Mouse (Mus musculus) heart, embryonic 10.5 days (tissue): ENCODE measurements around the gene Nf2. TPM values are rescaled to one million over a fixed set of nuclear protein-coding genes. Genes with fewer than 3 reads are reported as not detected.

Source experiments
- DNase-seq: peaks from one replicate; pipeline ENCODE4 v3.0.0-alpha.2; 2017; ENCODE audit warnings: low spot score
- H3K27ac ChIP-seq: fragments of 300-500 bp; sonication (generic); 2 replicates; pipeline ENCODE4 v1.5.1; 2016; ENCODE audit warnings: mild to moderate bottlenecking
- H3K27me3 ChIP-seq: fragments of 300-500 bp; sonication (generic); 2 replicates; pipeline ENCODE4 v1.6.1; 2016; ENCODE audit warnings: mild to moderate bottlenecking; ENCODE audit not compliant: poor library complexity, insufficient read depth, severe bottlenecking
- H3K36me3 ChIP-seq: fragments of 300-500 bp; sonication (generic); 2 replicates; pipeline ENCODE4 v1.6.1; 2016; ENCODE audit warnings: mild to moderate bottlenecking, moderate library complexity
- H3K4me1 ChIP-seq: fragments of 300-500 bp; sonication (generic); 2 replicates; pipeline ENCODE4 v1.6.1; 2016; ENCODE audit warnings: mild to moderate bottlenecking
- H3K4me3 ChIP-seq: fragments of 300-500 bp; sonication (generic); 2 replicates; pipeline ENCODE4 v1.5.1; 2016; ENCODE audit warnings: mild to moderate bottlenecking, moderate library complexity
- H3K9me3 ChIP-seq: fragments of 300-500 bp; sonication (generic); 2 replicates; pipeline ENCODE4 v1.6.1; 2016; ENCODE audit warnings: mild to moderate bottlenecking, moderate library complexity
- WGBS: fragments of 180-500 bp; shearing (Covaris S2); methylation state at CpG from one replicate; pipeline ENCODE4 v1.1.7; 2016; 5-methylcytosine and 5-hydroxymethylcytosine counted together
- polyA plus RNA-seq: library from polyadenylated mRNA; unstranded; fragments of >200 nt; fragmentation: Nextera tagmentation; extraction: Ambion mirVana; gene quantifications from 2 replicates; pipeline ENCODE4 v1.2.1, GENCODE M21; 2016

Nf2 gene
- polyA plus RNA-seq: 43.2 and 52.5 TPM in 2 replicates

DNA sequence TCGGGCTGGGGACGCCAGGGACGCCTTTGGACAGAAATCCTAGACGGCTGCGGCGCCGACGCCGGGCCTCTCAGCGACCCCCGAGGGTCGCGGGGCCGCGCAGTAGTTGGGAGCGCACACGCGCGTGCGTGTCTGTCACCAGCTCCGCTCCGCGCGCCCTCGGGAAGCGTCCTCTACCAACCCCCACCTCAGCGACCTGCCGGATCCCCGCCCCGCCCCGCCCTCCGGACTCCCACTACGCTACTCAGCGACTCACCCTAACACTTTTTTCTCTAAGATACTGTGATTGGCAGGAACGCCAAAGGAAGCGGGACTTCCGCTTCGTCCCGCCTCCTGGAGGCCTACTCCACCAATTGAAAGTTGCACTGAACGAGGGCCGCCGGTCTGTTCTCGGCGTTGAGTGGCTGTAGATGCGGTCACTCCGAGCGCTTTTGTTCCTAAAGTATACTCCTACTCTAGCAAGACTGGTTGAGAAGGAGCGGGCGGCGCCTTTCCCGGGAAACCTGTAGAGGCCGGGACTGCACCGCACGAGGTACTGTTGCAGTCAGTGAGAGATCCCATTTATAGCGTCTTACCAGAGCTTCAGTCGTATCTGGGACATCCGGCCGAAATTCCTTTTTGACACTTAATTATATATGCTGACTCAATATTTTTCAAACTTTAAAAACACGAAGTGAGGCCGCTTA lies at the start of gene Nf2:
TSS of gene Nf2 (minus strand) at position 279 of the 686 bp plus-strand sequence.
- H3K4me1 ChIP-seq: peaks cover 5% of the 10 kb centered on the region; the same call in 1 of the 2 replicates
- no peaks in the 10 kb centered on the region for H3K27me3 ChIP-seq
- H3K27ac ChIP-seq: peak within 1 kb of the TSS; percentile 99
- H3K4me3 ChIP-seq: peak within 1 kb of the TSS; percentile 99
- no peaks in the 10 kb centered on the region for H3K36me3 ChIP-seq
- DNase-seq: peak; percentile 100
- no peaks in the 10 kb centered on the region for H3K9me3 ChIP-seq
- WGBS: under 1% methylated on average over 60 of the region's 60 CpGs

DNA sequence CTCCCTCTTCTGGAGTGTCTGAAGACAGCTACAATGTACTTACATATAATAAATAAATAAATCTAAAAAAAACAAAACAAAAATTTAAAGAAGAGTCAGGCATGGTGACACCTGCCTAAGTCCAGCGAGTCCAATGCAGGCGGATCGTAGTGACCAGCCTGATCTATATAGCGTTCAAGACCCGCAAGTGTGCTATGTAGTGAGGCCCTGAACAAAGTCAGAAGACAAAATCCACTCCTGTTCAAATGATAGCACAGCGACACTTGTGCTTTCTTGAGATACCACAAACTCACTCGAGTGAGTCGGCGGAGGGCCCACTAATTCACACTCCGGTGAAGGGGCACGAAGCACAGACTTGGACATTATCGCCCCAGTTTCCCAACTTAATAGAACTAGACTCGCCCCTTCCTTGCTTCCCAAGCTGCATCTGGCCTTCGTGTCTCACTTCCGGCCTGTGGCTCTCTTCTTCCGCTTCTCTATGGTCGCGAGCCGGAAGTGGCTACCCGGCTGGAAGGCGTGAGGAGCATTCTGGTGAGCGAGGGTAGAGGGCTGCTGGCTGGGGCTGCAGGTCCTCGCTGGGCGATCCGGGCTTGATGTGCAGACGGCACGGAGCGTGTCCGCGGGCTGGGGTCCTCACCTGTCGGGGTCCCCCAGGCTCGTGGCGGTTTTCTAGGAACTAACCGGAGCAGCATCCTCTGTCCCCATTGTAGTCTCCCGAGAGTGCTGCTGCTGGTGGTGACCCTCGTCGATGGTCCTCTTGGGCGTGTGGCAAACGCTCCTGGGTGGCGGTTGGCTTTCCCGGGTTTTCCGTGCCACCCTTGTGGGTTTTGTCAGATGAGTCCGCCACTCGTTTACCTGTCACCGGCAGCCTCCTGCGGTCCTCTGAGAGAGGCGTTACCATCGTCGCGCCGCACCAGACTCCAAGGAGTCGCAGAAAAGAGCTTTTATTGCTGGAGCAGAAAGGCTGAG lies 45.8 kb upstream of the Nf2 start, which contains the start of gene Thoc5:
TSS of gene Thoc5 (plus strand) at position 473 of the 969 bp plus-strand sequence.
- 2% methylated on average over 52 of the region's 52 CpGs for WGBS
- DNase-seq: peak; percentile 93

GRCm38 (mm10) chr11:4886987-4887386 lies 37.7 kb upstream of the Nf2 start:
- DNase-seq: peak; percentile 55
- H3K9me3 ChIP-seq: no peaks in the 10 kb centered on the region
- peaks cover 44% of the 10 kb centered on the region for H3K36me3 ChIP-seq
- WGBS: 88% methylated on average over 3 of the region's 3 CpGs
- H3K27me3 ChIP-seq: no peaks in the 10 kb centered on the region
- H3K4me3 ChIP-seq: no peak overlapping the region
- no peak overlapping the region for H3K27ac ChIP-seq
- peaks cover 12% of the 10 kb centered on the region for H3K4me1 ChIP-seq

More for the DNA sequence above, 45.8 kb upstream of the Nf2 start, which contains the start of gene Thoc5:
- Histone ChIP-seq H3K4me3 (peak within 1 kb of the TSS; percentile 86), H3K4me1 (peaks cover 8% of the 10 kb centered on the region), H3K27ac (peak within 1 kb of the TSS; percentile 86), H3K27me3 (no peaks in the 10 kb centered on the region), H3K36me3 (peaks cover 43% of the 10 kb centered on the region), H3K9me3 (no peaks in the 10 kb centered on the region)

DNA sequence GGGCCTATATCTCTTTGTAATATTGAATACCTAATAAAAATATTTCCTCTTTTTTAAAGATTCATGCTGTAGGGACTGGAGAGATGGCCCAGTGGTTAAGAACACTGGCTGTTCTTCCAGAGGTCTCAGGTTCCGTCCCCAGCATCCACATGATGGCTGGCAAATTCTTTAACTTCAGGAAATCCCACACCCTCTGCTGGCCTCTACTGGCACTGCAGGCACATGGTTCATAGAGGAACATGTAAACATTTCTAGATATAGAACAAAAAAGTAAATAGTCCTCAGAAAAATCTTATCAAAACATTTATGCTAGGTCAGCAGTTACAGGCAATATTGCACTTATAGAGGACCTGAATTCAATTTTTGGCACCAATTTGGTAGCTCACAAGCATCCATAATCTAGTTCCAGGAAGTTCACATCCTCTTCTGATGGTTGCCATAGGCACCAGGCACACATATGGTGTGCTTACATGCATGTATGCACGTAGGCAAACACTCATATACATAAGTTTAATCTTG lies 36.1 kb upstream of the Nf2 start:
- Histone ChIP-seq H3K4me1 (peaks cover 13% of the 10 kb centered on the region), H3K36me3 (peaks cover 34% of the 10 kb centered on the region), H3K9me3 (no peaks in the 10 kb centered on the region), H3K27me3 (no peaks in the 10 kb centered on the region), H3K4me3 (no peak overlapping the region), H3K27ac (no peak overlapping the region)
- WGBS: 60% methylated on average over 2 of the region's 2 CpGs
- DNase-seq: no peak

- Histone ChIP-seq H3K27ac (0 out of 2 replicates have a peak overlapping the region, but pooled peaks have one; percentile 14), H3K36me3 (peaks cover 10% of the 10 kb centered on the region; the same call in 1 of the 2 replicates), H3K27me3 (no peaks in the 10 kb centered on the region), H3K4me1 (peaks cover 13% of the 10 kb centered on the region), H3K9me3 (no peaks in the 10 kb centered on the region), H3K4me3 (no peak overlapping the region)
- no peak for DNase-seq
- 40% methylated on average over 14 of the region's 14 CpGs for WGBS
These were observed 33.7 kb upstream of the Nf2 start for GRCm38 (mm10) chr11:4882892-4883627.

DNA sequence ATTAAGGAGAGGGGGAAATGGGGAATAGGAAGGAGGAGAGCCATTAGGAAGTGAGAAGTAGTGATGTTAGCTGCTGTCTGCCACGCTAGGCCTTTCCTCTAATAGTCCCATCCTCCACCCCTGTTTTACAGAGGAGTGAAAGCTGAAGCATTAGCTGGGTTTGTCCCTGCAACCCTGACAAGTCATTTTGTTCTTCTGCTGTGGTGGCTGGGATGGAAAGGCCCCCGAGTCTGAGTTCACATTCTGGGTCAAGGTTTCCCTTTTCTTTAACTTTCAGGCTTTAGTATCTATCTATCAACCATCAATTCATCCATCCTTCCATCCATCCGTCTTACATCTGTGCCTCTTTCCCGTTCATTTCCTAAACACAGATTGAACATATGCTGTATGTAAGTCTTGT lies 31.8 kb upstream of the Nf2 start:
- Histone ChIP-seq H3K27me3 (no peaks in the 10 kb centered on the region), H3K4me1 (peaks cover 13% of the 10 kb centered on the region), H3K27ac (no peak overlapping the region), H3K4me3 (no peak overlapping the region), H3K9me3 (no peaks in the 10 kb centered on the region), H3K36me3 (peaks cover 16% of the 10 kb centered on the region)
- 69% methylated on average over 4 of the region's 4 CpGs for WGBS
- no peak for DNase-seq

DNA sequence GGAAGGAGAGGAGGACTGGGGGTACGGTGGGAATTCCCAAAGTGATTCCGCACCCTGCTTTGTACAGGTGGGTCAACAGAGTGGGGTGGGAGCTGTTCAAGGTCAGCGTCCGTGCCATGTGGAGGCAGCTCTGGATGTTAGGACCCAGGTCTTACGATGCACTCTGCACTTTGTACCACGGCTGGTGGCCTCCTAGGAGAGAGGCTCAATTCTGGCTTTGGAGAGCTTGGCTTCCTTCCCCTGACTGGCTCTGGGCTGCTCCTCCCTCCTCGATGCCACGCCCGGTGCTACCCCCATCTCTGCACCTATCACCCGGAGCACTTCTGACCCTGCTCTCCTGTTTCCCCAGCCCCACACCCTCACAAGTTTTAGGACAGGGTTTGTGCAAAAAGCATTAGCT lies 25.2 kb upstream of the Nf2 start:
- H3K27ac ChIP-seq: peak overlapping the region; percentile 85
- WGBS: 6% methylated on average over 10 of the region's 10 CpGs

GRCm38 (mm10) chr11:4873755-4874475 lies 24.6 kb upstream of the Nf2 start, which contains the start of gene Nipsnap1:
Gene Nipsnap1 (plus strand): TSS chr11:4873951.
- Histone ChIP-seq H3K9me3 (no peaks in the 10 kb centered on the region), H3K27me3 (no peaks in the 10 kb centered on the region), H3K4me1 (peaks cover 18% of the 10 kb centered on the region), H3K27ac (peak within 1 kb of the TSS; percentile 85), H3K4me3 (peak within 1 kb of the TSS; percentile 87), H3K36me3 (peaks cover 7% of the 10 kb centered on the region)
- peak; percentile 92 for DNase-seq
- under 1% methylated on average over 30 of the region's 30 CpGs for WGBS

More for the DNA sequence above, 25.2 kb upstream of the Nf2 start:
- Histone ChIP-seq H3K36me3 (peaks cover 7% of the 10 kb centered on the region), H3K9me3 (no peaks in the 10 kb centered on the region), H3K4me1 (peaks cover 18% of the 10 kb centered on the region), H3K27me3 (no peaks in the 10 kb centered on the region), H3K4me3 (peak overlapping the region; percentile 87)
- DNase-seq: no peak

DNA sequence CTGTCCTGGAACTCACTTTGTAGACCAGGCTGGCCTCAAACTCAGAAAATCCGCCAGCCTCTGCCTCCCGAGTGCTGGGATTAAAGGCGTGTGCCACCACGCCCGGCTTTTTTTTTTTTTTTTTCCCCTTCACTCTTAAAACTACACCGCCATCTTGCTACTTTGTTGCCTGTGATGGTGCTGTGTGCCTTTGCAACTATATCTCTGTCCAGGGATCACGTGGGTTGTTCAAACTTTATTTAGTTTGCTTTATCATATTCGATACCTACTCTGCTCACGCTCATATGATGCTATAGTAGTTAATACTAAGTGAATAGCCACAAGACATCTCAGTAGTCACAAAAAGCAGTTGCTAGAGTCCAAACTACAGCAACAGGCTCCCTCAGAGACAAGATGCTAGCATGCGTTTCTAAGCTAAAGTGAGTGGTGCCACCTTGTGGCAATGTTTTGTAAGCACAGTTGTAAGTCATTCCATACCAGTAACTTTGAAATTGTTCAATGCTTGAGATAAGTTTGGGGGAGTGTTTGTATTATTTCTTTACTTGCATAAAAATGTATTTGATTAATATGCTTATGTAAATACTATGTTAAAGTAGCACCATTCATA lies 16.4 kb upstream of the Nf2 start:
- no peak overlapping the region for H3K4me3 ChIP-seq
- H3K27me3 ChIP-seq: no peaks in the 10 kb centered on the region
- no peaks in the 10 kb centered on the region for H3K9me3 ChIP-seq
- no peaks in the 10 kb centered on the region for H3K4me1 ChIP-seq
- no peak for DNase-seq
- no peaks in the 10 kb centered on the region for H3K36me3 ChIP-seq
- WGBS: 27% methylated on average over 10 of the region's 10 CpGs
- H3K27ac ChIP-seq: no peak overlapping the region

DNA sequence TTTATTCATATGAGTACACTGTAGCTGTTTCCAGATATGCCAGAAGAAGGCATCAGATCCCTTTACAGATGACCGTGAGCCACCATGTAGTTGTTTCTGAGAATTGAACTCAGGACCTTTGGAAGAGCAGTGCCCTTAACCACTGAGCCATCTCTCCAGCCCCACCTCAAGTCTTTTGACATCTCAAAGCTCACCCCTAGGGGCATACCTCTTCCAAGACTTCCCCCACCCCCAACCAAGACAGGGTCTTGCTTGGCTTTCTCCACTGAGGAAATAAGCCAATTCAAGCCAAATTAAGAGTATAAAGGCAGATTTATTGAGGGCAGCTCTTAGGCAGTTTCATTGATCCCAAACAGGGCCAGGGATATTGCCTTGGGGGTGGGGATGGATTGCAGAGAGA lies 13.4 kb upstream of the Nf2 start:
- H3K27ac ChIP-seq: no peak overlapping the region
- H3K9me3 ChIP-seq: no peaks in the 10 kb centered on the region
- WGBS: 91% methylated on average over 1 of the region's 1 CpGs

DNA sequence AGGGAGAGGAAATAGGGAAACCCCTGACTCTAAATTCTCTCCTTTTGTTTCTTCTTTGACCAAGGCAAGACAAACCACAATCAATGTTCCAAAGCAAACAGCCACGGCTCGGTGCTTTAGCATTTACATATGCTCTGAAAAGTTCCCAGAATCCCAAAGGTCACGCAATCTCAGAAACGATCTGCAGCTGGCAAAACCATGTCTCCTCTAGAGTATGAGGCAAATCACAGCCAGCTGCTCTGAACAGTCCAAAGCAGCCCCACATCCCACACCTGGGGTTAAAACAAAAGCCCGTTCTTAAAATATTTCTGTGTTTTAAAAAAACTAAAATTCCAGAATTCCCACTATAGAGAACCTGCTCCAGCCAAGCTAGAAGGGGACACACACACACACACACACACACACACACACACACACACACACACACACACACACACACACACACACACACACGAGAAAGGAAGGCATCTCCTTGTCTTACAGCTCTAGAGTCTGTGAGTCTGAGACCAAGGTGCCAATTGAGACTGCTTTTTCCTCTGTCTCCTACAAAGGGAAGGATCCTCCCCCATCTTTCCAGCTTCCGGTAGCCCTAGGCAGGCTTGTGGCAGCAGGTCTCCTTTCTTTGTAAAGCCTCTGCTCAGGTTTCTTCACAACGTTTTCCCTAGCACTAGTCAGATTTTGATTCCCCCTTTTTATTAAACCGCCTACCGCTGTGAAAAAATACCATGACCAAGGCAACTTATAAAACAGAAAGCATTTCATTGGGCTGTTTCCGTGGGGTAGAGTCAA lies 12.7 kb upstream of the Nf2 start:
- WGBS: 57% methylated on average over 11 of the region's 11 CpGs
- Histone ChIP-seq H3K9me3 (no peaks in the 10 kb centered on the region), H3K27ac (no peak overlapping the region), H3K27me3 (no peaks in the 10 kb centered on the region), H3K4me3 (no peak overlapping the region), H3K4me1 (no peaks in the 10 kb centered on the region), H3K36me3 (no peaks in the 10 kb centered on the region)
- no peak for DNase-seq

More for the DNA sequence above, 13.4 kb upstream of the Nf2 start:
- Histone ChIP-seq H3K4me3 (no peak overlapping the region), H3K4me1 (no peaks in the 10 kb centered on the region), H3K27me3 (no peaks in the 10 kb centered on the region), H3K36me3 (no peaks in the 10 kb centered on the region)
- no peak for DNase-seq
